15 mouse cellular contexts compared by ENCODE assay signal in the genomic region with DNA sequence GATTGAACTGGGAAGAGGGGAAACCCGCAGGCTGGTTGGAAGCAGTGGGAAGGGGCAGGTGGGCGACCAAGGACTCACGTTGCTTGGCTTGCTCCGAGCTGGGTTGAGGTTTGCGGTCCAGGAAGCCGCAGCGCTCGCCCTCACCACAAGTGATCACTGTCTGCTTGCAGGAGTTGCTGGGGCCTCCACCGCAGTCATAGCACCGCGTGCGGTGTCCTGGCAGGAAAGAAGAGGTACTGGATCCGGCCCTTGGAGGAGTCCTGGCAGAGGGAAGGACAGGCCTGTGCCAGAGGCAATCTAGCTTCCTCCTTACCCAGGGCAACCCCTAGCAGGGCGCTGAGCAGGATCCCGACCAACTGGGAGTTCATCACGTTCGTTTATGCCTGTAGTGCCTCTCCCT. TPM values are rescaled to one million over a fixed set of nuclear protein-coding genes. Genes with fewer than 3 reads are reported as not detected.
DNase-seq lines count a peak whose midpoint lies in the region; ATAC-seq and TF ChIP-seq lines count a peak whose summit lies in the region.
"Had no signal": no experiment of that assay in that cellular context is flagged by ENCODE, and none has a peak within 500 bp of the region (broad histone marks: within the 10 kb centered on the region; RNA-seq: fewer than 3 reads in every experiment).

No protein-coding gene starts in this region.

- H3K27me3 ChIP-seq in stomach, embryonic 16.5 days (ENCODE audit: control insufficient read depth, insufficient read depth, low read length): no peaks in the 10 kb centered on the region
- no peaks in the 10 kb centered on the region for H3K27me3 ChIP-seq in stomach, postnatal 0 days (ENCODE audit: control insufficient read depth, insufficient read depth, low read length)
- H3K27me3 ChIP-seq in limb, embryonic 10.5 days (ENCODE audit: low read depth, poor library complexity, severe bottlenecking): peaks cover 25% of the 10 kb centered on the region
- H3K27me3 ChIP-seq: stomach, embryonic 15.5 days had no signal

- H3K4me2 ChIP-seq in stomach, embryonic 16.5 days (ENCODE audit: low read depth, low read length): no peak overlapping the region
- H3K4me2 ChIP-seq in stomach, postnatal 0 days (replicated peaks; ENCODE audit: low read depth): no peak overlapping the region
- H3K4me2 ChIP-seq: embryonic facial prominence, embryonic 13.5 days; limb, embryonic 15.5 days; stomach, embryonic 15.5 days had no signal

- no peak for DNase-seq in stomach, postnatal 0 days (ENCODE audit: low spot score)
- peak; percentile 82 for DNase-seq in cerebellum, adult 8-10 months
- no peak for DNase-seq in limb, embryonic 10.5 days (ENCODE audit: low spot score)
- no peak for DNase-seq in testis, postnatal 14 days (ENCODE audit: low spot score)
- no peak for DNase-seq in gastrocnemius, postnatal 4 days (ENCODE audit: low spot score in 2 of 2)
- no peak for DNase-seq in left cerebral cortex, adult 11 months (ENCODE audit: low spot score)
- DNase-seq: kidney, postnatal 4 days; lung, postnatal 36 days; right cerebral cortex, adult 18-20 months had no signal

- H3K9ac ChIP-seq in stomach, embryonic 16.5 days (ENCODE audit: low read length): peak overlapping the region; percentile 35; the same call in 1 of the 2 replicates
- no peak overlapping the region for H3K9ac ChIP-seq in stomach, postnatal 0 days (ENCODE audit: low read length)
- H3K9ac ChIP-seq: embryonic facial prominence, embryonic 13.5 days; limb, embryonic 15.5 days; stomach, embryonic 15.5 days had no signal

- no peak for TF ChIP-seq CTCF in stomach, postnatal 0 days (IDR thresholded peaks at IDR 0.05; ENCODE audit: low read depth)

- no peak for ATAC-seq in stomach, embryonic 16.5 days (ENCODE audit: insufficient read depth, low FRiP score)
- no peak for ATAC-seq in stomach, postnatal 0 days (ENCODE audit: low FRiP score, low TSS enrichment)

- no peak overlapping the region for H3K4me3 ChIP-seq in stomach, embryonic 16.5 days (replicated peaks; ENCODE audit: low read length)
- H3K4me3 ChIP-seq in stomach, postnatal 0 days (ENCODE audit: low read depth, low read length): no peak overlapping the region
- H3K4me3 ChIP-seq in limb, embryonic 10.5 days: no peak overlapping the region
- H3K4me3 ChIP-seq: embryonic facial prominence, embryonic 13.5 days; limb, embryonic 15.5 days; stomach, embryonic 15.5 days had no signal

- H3K9me3 ChIP-seq in stomach, embryonic 16.5 days (replicated peaks; ENCODE audit: control insufficient read depth, low read length): no peaks in the 10 kb centered on the region
- no peaks in the 10 kb centered on the region for H3K9me3 ChIP-seq in stomach, postnatal 0 days (ENCODE audit: control insufficient read depth, low read length)
- no peaks in the 10 kb centered on the region for H3K9me3 ChIP-seq in limb, embryonic 10.5 days (replicated peaks)
- H3K9me3 ChIP-seq: embryonic facial prominence, embryonic 13.5 days; limb, embryonic 15.5 days; stomach, embryonic 15.5 days had no signal

- no peak overlapping the region for H3K27ac ChIP-seq in stomach, embryonic 16.5 days (ENCODE audit: low read length)
- H3K27ac ChIP-seq in stomach, postnatal 0 days (replicated peaks): no peak overlapping the region
- H3K27ac ChIP-seq in limb, embryonic 10.5 days: peak overlapping the region; percentile 53
- H3K27ac ChIP-seq: embryonic facial prominence, embryonic 13.5 days; limb, embryonic 15.5 days; stomach, embryonic 15.5 days had no signal

- TF ChIP-seq EP300 in stomach, postnatal 0 days (optimal IDR thresholded peaks at IDR 0.05): no peak

- 49% methylated on average over 17 of the region's 17 CpGs for WGBS in stomach, embryonic 16.5 days
- WGBS in stomach, postnatal 0 days: 56% methylated on average over 17 of the region's 17 CpGs
- 45% methylated on average over 17 of the region's 17 CpGs for WGBS in limb, embryonic 10.5 days

- peaks cover 8% of the 10 kb centered on the region; the same call in 1 of the 2 replicates for H3K4me1 ChIP-seq in stomach, embryonic 16.5 days (ENCODE audit: control insufficient read depth, insufficient read depth, low read length)
- H3K4me1 ChIP-seq in stomach, postnatal 0 days (replicated peaks; ENCODE audit: control insufficient read depth, insufficient read depth): no peaks in the 10 kb centered on the region
- H3K4me1 ChIP-seq in limb, embryonic 10.5 days: peaks cover 33% of the 10 kb centered on the region

- H3K36me3 ChIP-seq in stomach, embryonic 16.5 days (ENCODE audit: control insufficient read depth, insufficient read depth, low read length): no peaks in the 10 kb centered on the region
- no peaks in the 10 kb centered on the region for H3K36me3 ChIP-seq in stomach, postnatal 0 days (ENCODE audit: control insufficient read depth, insufficient read depth, low read length)
- H3K36me3 ChIP-seq in limb, embryonic 10.5 days: no peaks in the 10 kb centered on the region
- H3K36me3 ChIP-seq: embryonic facial prominence, embryonic 13.5 days; limb, embryonic 15.5 days; stomach, embryonic 15.5 days had no signal

RNA-seq across cellular contexts. Expression of a gene that starts 2.6 kb away (rescaled TPM):
- polyA plus RNA-seq in stomach, embryonic 16.5 days (2015; fragmentation: Nextera tagmentation; extraction: Ambion mirVana): 32.3 and 49.2 TPM in 2 replicates
- 109 and 113 TPM in 2 replicates for polyA plus RNA-seq in stomach, postnatal 0 days (2015; fragmentation: Nextera tagmentation; extraction: Ambion mirVana)
- polyA plus RNA-seq in limb, embryonic 10.5 days (2016; fragmentation: Nextera tagmentation; extraction: Ambion mirVana): 0.81 and 0.95 TPM in 2 replicates
- total RNA-seq in gastrocnemius, postnatal 4 days (2021): not detected
- total RNA-seq: gastrocnemius, adult 18-20 months; heart, postnatal 25 days had no signal

RNA-seq across cellular contexts. Expression of a gene that starts 3.8 kb away (rescaled TPM):
- 3.2 and 4.1 TPM in 2 replicates for polyA plus RNA-seq in stomach, embryonic 16.5 days (2015; fragmentation: Nextera tagmentation; extraction: Ambion mirVana)
- 7.1 and 7.7 TPM in 2 replicates for polyA plus RNA-seq in stomach, postnatal 0 days (2015; fragmentation: Nextera tagmentation; extraction: Ambion mirVana)
- polyA plus RNA-seq in limb, embryonic 10.5 days (2016; fragmentation: Nextera tagmentation; extraction: Ambion mirVana): 0.80 and 1.1 TPM in 2 replicates
- total RNA-seq in gastrocnemius, postnatal 4 days (2021): 1 to 10 TPM in 1 of 2 experiments, under 1 TPM in 1; 0.91 to 1.2 TPM

RNA-seq across cellular contexts. Expression of a gene that starts 8.1 kb away (rescaled TPM):
- polyA plus RNA-seq in stomach, embryonic 16.5 days (2015; fragmentation: Nextera tagmentation; extraction: Ambion mirVana): 0.48 and 1.0 TPM in 2 replicates
- 0.49 and 0.96 TPM in 2 replicates for polyA plus RNA-seq in stomach, postnatal 0 days (2015; fragmentation: Nextera tagmentation; extraction: Ambion mirVana)
- 0.36 and 0.46 TPM in 2 replicates for polyA plus RNA-seq in limb, embryonic 10.5 days (2016; fragmentation: Nextera tagmentation; extraction: Ambion mirVana)
- under 1 TPM; 0.29 to 0.42 TPM for total RNA-seq in gastrocnemius, postnatal 4 days (2021)
- total RNA-seq: gastrocnemius, adult 18-20 months had no signal

RNA-seq across cellular contexts. Expression of a gene that starts 8.9 kb away (rescaled TPM):
- polyA plus RNA-seq in stomach, embryonic 16.5 days (2015; fragmentation: Nextera tagmentation; extraction: Ambion mirVana): 50.6 and 109 TPM in 2 replicates
- polyA plus RNA-seq in stomach, postnatal 0 days (2015; fragmentation: Nextera tagmentation; extraction: Ambion mirVana): 260 and 317 TPM in 2 replicates
- not detected in 2 replicates for polyA plus RNA-seq in limb, embryonic 10.5 days (2016; fragmentation: Nextera tagmentation; extraction: Ambion mirVana)
- under 1 TPM in 1 of 2 experiments, not detected in 1; 0.39 TPM for total RNA-seq in gastrocnemius, postnatal 4 days (2021)
- total RNA-seq: gastrocnemius, adult 18-20 months; heart, postnatal 25 days had no signal

RNA-seq across cellular contexts. Expression of a gene that starts 11.3 kb away (rescaled TPM):
- 0.46 and 0.54 TPM in 2 replicates for polyA plus RNA-seq in stomach, embryonic 16.5 days (2015; fragmentation: Nextera tagmentation; extraction: Ambion mirVana)
- 0.13 TPM in 1 of 2 replicates, not detected in the other for polyA plus RNA-seq in stomach, postnatal 0 days (2015; fragmentation: Nextera tagmentation; extraction: Ambion mirVana)
- polyA plus RNA-seq in limb, embryonic 10.5 days (2016; fragmentation: Nextera tagmentation; extraction: Ambion mirVana): 0.56 and 0.66 TPM in 2 replicates
- under 1 TPM in 1 of 2 experiments, not detected in 1; 0.31 TPM for total RNA-seq in gastrocnemius, postnatal 4 days (2021)
- total RNA-seq: gastrocnemius, adult 18-20 months; heart, postnatal 25 days had no signal

Comparison
In these comparisons a context has a peak if more than half of its experiments do, and no peak if none do; other contexts are left out.
1. RNA of a gene that starts 2.6 kb away (polyA plus RNA-seq): 109 to 113 TPM in stomach, postnatal 0 days and 32.3 to 49.2 TPM in stomach, embryonic 16.5 days; 0.81 to 0.95 TPM in limb, embryonic 10.5 days; every median in the first group is over 10 times any median in the second.